Mouse (Mus musculus): ENCODE data around the gene A430005L14Rik. TPM values are rescaled to one million over a fixed set of nuclear protein-coding genes. Genes with fewer than 3 reads are reported as not detected.

Gene A430005L14Rik
- total RNA-seq, 1 experiment from 2014 or later = 53.8 TPM

GRCm38 (mm10) chr4:153968063-153968462 is 11.0 kb downstream of the A430005L14Rik start:
- no peak for ATAC-seq (replicated peaks; ENCODE audit: low read depth, poor library complexity, severe bottlenecking)

DNA sequence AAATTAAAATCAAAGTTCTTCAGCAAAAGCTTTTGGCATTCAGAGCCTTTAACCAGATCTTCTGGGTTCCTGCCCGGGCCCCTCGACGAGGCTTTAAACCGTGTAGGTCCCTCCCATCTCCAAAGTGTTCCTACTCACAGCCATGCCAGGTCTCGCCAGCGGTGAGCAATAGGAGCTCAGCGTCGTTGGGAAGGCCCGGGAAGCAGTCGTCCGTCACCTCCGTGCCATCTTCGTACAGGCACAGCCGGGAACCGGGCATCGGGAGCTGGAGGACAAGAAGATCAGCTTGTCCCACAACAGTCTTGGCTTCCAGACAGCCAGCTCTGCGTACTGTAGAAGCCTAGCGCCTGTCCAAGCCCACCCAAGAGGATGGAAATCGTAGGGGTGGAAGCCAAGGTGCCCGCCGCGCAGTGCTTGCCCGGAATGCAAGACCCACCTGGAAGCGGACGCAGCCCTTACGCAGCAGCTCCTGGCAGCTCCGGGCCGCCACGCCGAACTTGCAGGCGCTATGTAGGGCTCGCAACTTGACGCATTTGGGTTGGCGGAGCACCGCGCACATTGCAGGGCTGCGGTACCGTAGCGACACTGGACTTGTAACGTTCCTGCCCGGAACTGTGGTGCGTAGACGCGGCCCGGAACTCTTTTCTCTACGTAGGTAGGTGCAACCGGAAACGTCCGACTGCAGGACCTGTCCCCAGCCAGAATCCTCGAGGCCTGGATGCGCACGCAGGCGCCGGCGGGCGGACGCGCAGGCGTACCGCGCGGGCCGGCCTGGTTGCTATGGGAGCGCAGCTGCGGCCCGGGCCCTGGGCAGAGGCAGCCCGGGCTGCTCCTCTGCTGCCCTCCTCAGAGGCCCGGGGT is 17.6 kb downstream of the A430005L14Rik start, which contains the start of the genes Dffb and Cep104:
Gene Dffb (minus strand): TSS at position 696 of the 861 bp plus-strand sequence.
Gene Cep104 (plus strand): TSS at position 764 of the 861 bp plus-strand sequence.
- peak; percentile 87 for ATAC-seq (replicated peaks; ENCODE audit: low read depth, poor library complexity, severe bottlenecking)

- peak; percentile 24 for ATAC-seq (replicated peaks; ENCODE audit: low read depth, poor library complexity, severe bottlenecking)
Observed at GRCm38 (mm10) chr4:153975292-153975662, 18.2 kb downstream of the A430005L14Rik start.

- peak; percentile 66 for ATAC-seq (replicated peaks; ENCODE audit: low read depth, poor library complexity, severe bottlenecking)
Observed at GRCm38 (mm10) chr4:153975768-153976167, 18.7 kb downstream of the A430005L14Rik start.

GRCm38 (mm10) chr4:153979243-153979642 is 22.2 kb downstream of the A430005L14Rik start:
- no peak for ATAC-seq (replicated peaks; ENCODE audit: low read depth, poor library complexity, severe bottlenecking)

DNA sequence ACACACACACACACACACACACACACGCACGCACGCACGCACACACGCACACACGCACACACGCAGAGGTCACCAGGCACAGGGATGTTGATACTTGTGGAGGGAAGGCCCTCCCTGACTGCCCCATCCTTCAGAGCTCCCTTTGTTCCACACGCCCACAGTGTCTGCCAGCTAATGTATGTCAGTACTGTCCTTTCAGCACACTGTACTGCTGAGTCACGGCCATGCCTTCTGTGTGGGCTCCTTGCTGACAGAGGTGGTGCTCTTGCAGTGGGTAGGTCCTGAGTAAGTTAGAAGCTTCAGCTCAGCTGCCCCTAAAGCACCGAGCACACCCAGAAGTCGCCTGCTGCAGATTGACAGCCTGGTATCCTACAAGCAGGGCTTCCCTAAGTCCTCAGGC is 23.4 kb downstream of the A430005L14Rik start:
- ATAC-seq (replicated peaks; ENCODE audit: low read depth, poor library complexity, severe bottlenecking) = no peak

- no peak for ATAC-seq (replicated peaks; ENCODE audit: low read depth, poor library complexity, severe bottlenecking)
Observed at GRCm38 (mm10) chr4:153992715-153993114, 35.7 kb downstream of the A430005L14Rik start.

GRCm38 (mm10) chr4:153993505-153993904 is 36.5 kb downstream of the A430005L14Rik start:
- ATAC-seq (replicated peaks; ENCODE audit: low read depth, poor library complexity, severe bottlenecking) = no peak

DNA sequence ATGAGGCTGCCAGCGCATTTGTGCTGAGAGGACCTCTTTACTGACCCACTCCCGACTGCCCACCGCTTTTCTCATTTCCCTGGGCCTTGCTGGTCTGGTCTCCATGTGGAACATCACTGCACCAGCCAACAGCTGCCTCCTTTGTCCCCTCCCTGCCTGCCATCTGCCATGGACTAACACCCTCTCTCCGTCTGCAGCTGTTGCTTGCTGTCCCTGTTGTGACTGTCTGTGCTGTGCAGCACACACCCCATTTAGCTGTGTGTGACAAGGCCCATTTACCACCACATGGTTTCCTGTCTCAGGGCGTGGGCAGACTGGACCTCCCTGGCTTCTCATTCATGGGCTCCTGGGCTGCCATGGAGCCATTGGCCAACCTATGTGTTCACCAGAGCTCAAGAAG is 48.5 kb downstream of the A430005L14Rik start:
- ATAC-seq (replicated peaks; ENCODE audit: low read depth, poor library complexity, severe bottlenecking) = no peak

DNA sequence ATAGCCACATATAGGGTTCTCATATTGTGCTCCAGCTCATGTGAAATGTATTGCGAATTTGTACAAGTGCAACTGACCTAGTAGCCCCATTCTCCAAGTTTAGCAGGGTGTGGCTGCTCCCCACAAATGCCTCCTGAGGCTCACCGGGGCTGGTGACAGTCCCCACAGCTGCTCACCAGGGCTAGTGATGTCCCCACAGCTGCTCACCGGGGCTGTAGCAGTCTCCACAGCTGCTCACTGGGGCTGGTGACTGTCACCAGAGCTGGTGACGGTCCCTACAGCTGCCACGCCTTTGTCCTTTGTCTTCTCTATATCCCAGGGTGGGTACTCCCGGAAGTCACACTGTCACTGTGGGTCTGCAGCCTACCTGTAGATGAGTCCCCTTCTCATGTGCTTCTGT is 49.2 kb downstream of the A430005L14Rik start:
- ATAC-seq (replicated peaks; ENCODE audit: low read depth, poor library complexity, severe bottlenecking) = no peak

GRCm38 (mm10) chr4:154007759-154008158 is 50.7 kb downstream of the A430005L14Rik start:
- no peak for ATAC-seq (replicated peaks; ENCODE audit: low read depth, poor library complexity, severe bottlenecking)

GRCm38 (mm10) chr4:154010907-154011645 is 54.0 kb downstream of the A430005L14Rik start:
- ATAC-seq (replicated peaks; ENCODE audit: low read depth, poor library complexity, severe bottlenecking) = no peak

Other genes starting within 250 kb of the A430005L14Rik start
- 9.7 and 11.6 TPM in 2 replicates for gene Dffb, start 17.9 kb downstream of the A430005L14Rik start, total RNA-seq (2017)
- 7.4 and 25.7 TPM in 2 replicates for gene Cep104, start 18.0 kb downstream of the A430005L14Rik start, total RNA-seq (2017)
- 42.6 and 77.8 TPM in 2 replicates for gene Lrrc47, start 54.5 kb downstream of the A430005L14Rik start, total RNA-seq (2017)
- gene Smim1, start 69.0 kb downstream of the A430005L14Rik start, total RNA-seq (2017) = 7.9 and 14.7 TPM in 2 replicates
- not detected in 2 replicates for gene Ccdc27, start 85.4 kb downstream of the A430005L14Rik start, total RNA-seq (2017)
- not detected in 2 replicates for gene Trp73, start 183.0 kb downstream of the A430005L14Rik start, total RNA-seq (2017)
- gene Wrap73, start 185.1 kb downstream of the A430005L14Rik start, total RNA-seq (2017) = 9.5 and 10.4 TPM in 2 replicates
- 34.9 and 39.8 TPM in 2 replicates for gene Tprgl, start 203.4 kb downstream of the A430005L14Rik start, total RNA-seq (2017)
- not detected in 2 replicates for gene Megf6, start 213.5 kb downstream of the A430005L14Rik start, total RNA-seq (2017)